Mouse (Mus musculus) limb, embryonic 15.5 days (tissue): ENCODE data around the gene Dgkh. TPM values are rescaled to one million over a fixed set of nuclear protein-coding genes. Genes with fewer than 3 reads are reported as not detected.
A peak's percentile ranks its signal among the peaks of the same experiment; 100 is the strongest.

Experiments
- ATAC-seq: fragments of 200-750 bp; cut with Nextera tagmentation; 2 replicates; pipeline ENCODE4 v1.8.0; 2017; ENCODE audit warnings: low read depth, moderate TSS enrichment; ENCODE audit not compliant: insufficient number of reproducible peaks, low FRiP score, low TSS enrichment
- H3K27ac ChIP-seq: fragments of 300-500 bp; sonication (generic); 2 replicates; pipeline ENCODE4 v1.5.1; 2015; ENCODE audit warnings: moderate library complexity, mild to moderate bottlenecking, inconsistent platforms
- H3K27me3 ChIP-seq: fragments of 300-500 bp; sonication (generic); 2 replicates; pipeline ENCODE4 v1.6.1; 2015; ENCODE audit warnings: inconsistent platforms
- H3K36me3 ChIP-seq: fragments of 300-500 bp; sonication (generic); 2 replicates; pipeline ENCODE4 v1.6.1; 2015; ENCODE audit warnings: inconsistent platforms
- H3K4me1 ChIP-seq: fragments of 300-500 bp; sonication (generic); 2 replicates; pipeline ENCODE4 v1.6.1; 2015; ENCODE audit warnings: inconsistent platforms
- H3K4me2 ChIP-seq: fragments of 300-500 bp; sonication (generic); 2 replicates; pipeline ENCODE4 v1.6.1; 2015; ENCODE audit warnings: mild to moderate bottlenecking, inconsistent platforms
- H3K4me3 ChIP-seq: fragments of 300-500 bp; sonication (generic); 2 replicates; pipeline ENCODE4 v1.5.1; 2015; ENCODE audit warnings: mild to moderate bottlenecking, inconsistent platforms
- H3K9ac ChIP-seq: fragments of 300-500 bp; sonication (generic); 2 replicates; pipeline ENCODE4 v1.6.1; 2015; ENCODE audit warnings: inconsistent platforms
- H3K9me3 ChIP-seq: fragments of 300-500 bp; sonication (generic); 2 replicates; pipeline ENCODE4 v1.6.1; 2016; ENCODE audit warnings: inconsistent platforms
- WGBS: fragments of 180-500 bp; shearing (Covaris S2); methylation state at CpG from one replicate; pipeline ENCODE4 v1.1.7; 2015; 5-methylcytosine and 5-hydroxymethylcytosine counted together
- polyA plus RNA-seq: library from polyadenylated mRNA; unstranded; fragments of >200 nt; fragmentation: Nextera tagmentation; extraction: Ambion mirVana; gene quantifications from 2 replicates; pipeline ENCODE4 v1.2.1, GENCODE M21; 2015

Dgkh gene
- polyA plus RNA-seq, 1 experiment from 2014 or later: 1.5 TPM

- no peak for ATAC-seq
- Histone ChIP-seq H3K9ac (no peak overlapping the region), H3K27me3 (no peaks in the 10 kb centered on the region), H3K4me1 (peaks cover 16% of the 10 kb centered on the region; the same call in 1 of the 2 replicates), H3K27ac (no peak overlapping the region), H3K4me2 (no peak overlapping the region), H3K4me3 (no peak overlapping the region), H3K36me3 (no peaks in the 10 kb centered on the region), H3K9me3 (no peaks in the 10 kb centered on the region)
- 64% methylated on average over 8 of the region's 8 CpGs for WGBS
Measured at GRCm38 (mm10) chr14:78528461-78529425, 203.8 kb downstream of the Dgkh start.

GRCm38 (mm10) chr14:78526907-78527306 lies 205.7 kb downstream of the Dgkh start:
- ATAC-seq: no peak
- Histone ChIP-seq H3K4me3 (no peak overlapping the region), H3K27ac (no peak overlapping the region), H3K9me3 (no peaks in the 10 kb centered on the region), H3K27me3 (no peaks in the 10 kb centered on the region), H3K9ac (no peak overlapping the region), H3K4me2 (no peak overlapping the region), H3K4me1 (peaks cover 16% of the 10 kb centered on the region; the same call in 1 of the 2 replicates), H3K36me3 (no peaks in the 10 kb centered on the region; the same call in 1 of the 2 replicates)
- WGBS: 69% methylated on average over 6 of the region's 6 CpGs

- ATAC-seq: no peak
- WGBS: 46% methylated on average over 3 of the region's 3 CpGs
- H3K4me3 ChIP-seq: no peak overlapping the region
Measured at GRCm38 (mm10) chr14:78526475-78526874, 206.1 kb downstream of the Dgkh start.

DNA sequence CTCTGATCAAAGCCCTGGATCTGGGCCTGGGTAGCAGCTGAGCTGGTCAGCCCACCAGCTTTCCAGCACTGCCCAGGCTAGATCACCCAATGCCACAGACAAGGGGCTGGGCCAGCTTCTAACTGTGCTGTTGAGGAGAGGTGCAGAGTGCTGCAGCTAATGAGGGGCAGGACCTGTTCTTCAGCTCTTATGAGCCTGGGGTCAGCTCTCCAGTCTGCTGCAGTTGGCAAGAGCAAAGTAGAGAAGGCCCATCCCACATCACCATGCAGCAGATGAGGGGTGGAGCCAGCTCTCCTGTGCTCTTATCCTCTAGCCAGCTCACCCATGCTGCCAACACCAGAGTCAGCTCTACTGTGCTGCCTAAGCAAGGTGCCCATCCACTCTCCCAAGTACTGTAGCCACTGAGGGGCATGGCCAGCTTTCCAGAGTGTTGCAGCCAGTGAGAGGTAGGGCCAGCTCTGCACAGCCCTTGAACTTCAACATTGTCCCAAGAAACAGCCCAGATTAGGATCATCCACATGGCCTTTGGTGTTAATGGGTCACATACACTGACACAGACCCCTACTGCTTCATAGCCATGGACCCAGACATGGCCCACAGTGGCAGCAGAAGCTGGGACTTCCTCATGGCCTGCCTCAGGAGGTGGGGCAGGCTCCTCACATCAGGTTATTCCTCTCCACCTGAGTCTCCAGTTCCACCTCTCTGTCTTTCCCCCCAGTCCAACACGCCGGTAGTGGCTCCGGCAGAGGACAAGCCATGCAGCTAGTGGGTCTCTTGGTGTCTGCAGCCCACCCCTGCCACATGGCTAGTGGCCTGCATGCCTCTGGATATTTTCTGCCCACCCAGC lies 206.7 kb downstream of the Dgkh start:
- H3K27me3 ChIP-seq: no peaks in the 10 kb centered on the region
- no peaks in the 10 kb centered on the region for H3K9me3 ChIP-seq
- H3K9ac ChIP-seq: no peak overlapping the region
- no peak overlapping the region for H3K27ac ChIP-seq
- 0 out of 2 replicates have a peak, but pooled peaks have one; percentile 48 for ATAC-seq
- H3K4me3 ChIP-seq: no peak overlapping the region
- peaks cover 16% of the 10 kb centered on the region; the same call in 1 of the 2 replicates for H3K4me1 ChIP-seq
- no peak overlapping the region for H3K4me2 ChIP-seq
- peaks cover 5% of the 10 kb centered on the region; the same call in 1 of the 2 replicates for H3K36me3 ChIP-seq
- 65% methylated on average over 3 of the region's 3 CpGs for WGBS

More at GRCm38 (mm10) chr14:78526475-78526874, 206.1 kb downstream of the Dgkh start:
- Histone ChIP-seq H3K36me3 (peaks cover 4% of the 10 kb centered on the region; the same call in 1 of the 2 replicates), H3K27ac (no peak overlapping the region), H3K27me3 (no peaks in the 10 kb centered on the region), H3K9ac (no peak overlapping the region), H3K4me1 (peaks cover 16% of the 10 kb centered on the region; the same call in 1 of the 2 replicates), H3K9me3 (no peaks in the 10 kb centered on the region), H3K4me2 (no peak overlapping the region)

- WGBS: 86% methylated on average over 2 of the region's 2 CpGs
- H3K9me3 ChIP-seq: no peaks in the 10 kb centered on the region
Measured at GRCm38 (mm10) chr14:78525059-78525458, 207.5 kb downstream of the Dgkh start.

DNA sequence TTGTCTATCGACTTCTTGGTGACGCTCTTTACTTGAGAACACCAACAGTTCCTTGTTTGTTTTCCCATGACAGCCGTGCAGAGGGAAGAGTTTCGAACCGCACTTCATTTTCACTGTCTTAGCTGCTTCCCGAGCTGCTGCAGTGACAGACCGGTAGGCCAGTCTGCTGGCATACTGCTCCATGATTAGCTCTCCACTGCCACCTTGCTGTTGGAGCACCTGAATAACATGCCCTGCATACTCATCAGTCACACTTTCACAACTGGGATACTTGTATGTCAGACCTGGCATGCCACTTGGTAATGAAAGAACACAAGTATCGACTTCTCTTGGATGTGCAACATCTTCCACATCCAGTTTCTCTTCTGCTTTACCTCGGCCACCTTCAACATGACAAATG lies 221.9 kb downstream of the Dgkh start:
- H3K27ac ChIP-seq: no peak overlapping the region
- 82% methylated on average over 9 of the region's 9 CpGs for WGBS
- H3K4me3 ChIP-seq: no peak overlapping the region
- H3K4me2 ChIP-seq: no peak overlapping the region
- H3K9me3 ChIP-seq: no peaks in the 10 kb centered on the region
- no peaks in the 10 kb centered on the region for H3K4me1 ChIP-seq
- no peak overlapping the region for H3K9ac ChIP-seq
- no peaks in the 10 kb centered on the region for H3K27me3 ChIP-seq
- no peak for ATAC-seq
- H3K36me3 ChIP-seq: peaks cover 60% of the 10 kb centered on the region

More at GRCm38 (mm10) chr14:78525059-78525458, 207.5 kb downstream of the Dgkh start:
- peaks cover 12% of the 10 kb centered on the region; the same call in 1 of the 2 replicates for H3K4me1 ChIP-seq
- H3K9ac ChIP-seq: no peak overlapping the region
- no peak overlapping the region for H3K4me2 ChIP-seq
- H3K36me3 ChIP-seq: peaks cover 9% of the 10 kb centered on the region; the same call in 1 of the 2 replicates
- ATAC-seq: no peak
- no peak overlapping the region for H3K27ac ChIP-seq
- no peaks in the 10 kb centered on the region for H3K27me3 ChIP-seq
- H3K4me3 ChIP-seq: no peak overlapping the region

DNA sequence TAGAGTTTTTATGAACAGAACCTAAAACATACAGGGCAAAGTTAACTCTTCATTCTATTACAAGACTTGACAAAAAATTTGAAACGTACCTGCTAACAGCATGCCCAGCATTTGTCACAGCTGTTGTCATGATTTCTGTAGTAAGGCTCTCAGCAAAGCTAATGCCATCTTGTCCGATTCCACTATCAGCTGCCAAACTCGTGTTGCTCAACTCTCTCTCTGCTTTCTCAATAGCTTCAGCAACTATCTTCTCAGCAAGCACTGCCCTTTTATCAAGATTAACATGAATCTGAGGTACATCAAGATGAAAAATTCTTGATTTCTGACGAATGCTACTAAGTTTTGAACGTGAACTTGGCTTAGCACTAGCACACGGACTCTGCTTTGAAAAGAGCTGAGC lies 222.8 kb downstream of the Dgkh start:
- Histone ChIP-seq H3K4me1 (no peaks in the 10 kb centered on the region), H3K4me2 (no peak overlapping the region), H3K36me3 (peaks cover 62% of the 10 kb centered on the region), H3K9ac (no peak overlapping the region), H3K9me3 (no peaks in the 10 kb centered on the region), H3K27ac (no peak overlapping the region), H3K27me3 (no peaks in the 10 kb centered on the region), H3K4me3 (no peak overlapping the region)
- no peak for ATAC-seq
- 86% methylated on average over 6 of the region's 6 CpGs for WGBS

Other genes starting within 250 kb of the Dgkh start
- gene Akap11, start 196.0 kb downstream of the Dgkh start, polyA plus RNA-seq: 16.4 and 19.3 TPM in 2 replicates
- gene Vwa8, start 116.3 kb upstream of the Dgkh start, polyA plus RNA-seq: 8.9 and 9.3 TPM in 2 replicates